Mouse (Mus musculus) c-Kit-positive CD71-negative TER-119-negative erythroid progenitor cells, embryonic 14.5 days (primary cell): ENCODE results near the gene Fam104a.
"Not testable (repeated sequence)": the region's sequence is repeated elsewhere in the genome, so short reads cannot be mapped to it uniquely, and the experiment has no call there.

Source experiments
- DNase-seq: peaks from one replicate; pipeline ENCODE4 v3.0.0-alpha.2; 2013; ENCODE audit warnings: low read depth

Gene Fam104a

DNA sequence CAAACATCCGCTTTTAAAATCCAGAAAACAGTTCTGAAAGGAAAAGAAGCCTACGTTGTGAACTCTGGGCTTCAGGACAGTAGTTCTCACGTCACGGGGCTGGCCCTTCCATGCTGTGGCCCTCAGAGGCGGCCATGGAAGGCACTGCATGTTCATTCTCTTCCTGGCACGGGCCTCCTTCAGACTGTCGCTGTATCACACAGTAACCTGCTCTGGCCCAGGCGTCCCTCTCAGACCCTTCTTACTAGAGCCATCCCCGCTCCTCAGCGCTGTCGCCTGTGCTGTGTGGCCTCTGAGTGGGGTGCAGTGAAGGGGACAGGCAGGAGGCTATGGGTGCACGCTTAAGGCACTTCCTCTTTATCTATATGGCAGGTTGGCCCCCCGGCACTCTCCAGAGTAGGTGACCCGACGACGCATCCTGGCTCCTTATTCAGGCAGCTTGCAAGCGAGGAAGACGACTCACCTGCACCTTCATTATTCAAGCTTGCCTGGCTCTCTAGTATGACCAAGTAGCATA, 22.1 kb downstream of the Fam104a start:
- DNase-seq = no peak

DNA sequence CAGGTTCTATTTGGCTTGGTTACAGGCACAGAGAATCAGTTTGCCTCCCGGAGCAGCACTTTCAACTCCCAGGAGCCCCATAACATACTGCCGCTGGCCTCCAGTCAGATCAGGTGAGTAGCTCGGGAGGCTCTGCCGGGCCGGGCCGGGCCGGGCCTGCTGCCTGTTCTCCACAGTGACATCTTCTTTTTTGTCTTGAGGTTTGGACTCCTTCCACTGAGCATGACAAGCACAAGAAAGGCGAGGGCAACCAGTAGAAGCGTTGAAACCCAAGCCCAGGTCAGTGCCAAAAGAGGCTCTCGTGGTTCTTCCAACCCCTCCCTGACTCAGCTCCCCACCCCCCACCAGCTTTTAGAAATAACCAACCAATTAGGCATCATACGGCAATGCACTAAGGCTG, 23.0 kb downstream of the Fam104a start:
- DNase-seq = no peak

DNA sequence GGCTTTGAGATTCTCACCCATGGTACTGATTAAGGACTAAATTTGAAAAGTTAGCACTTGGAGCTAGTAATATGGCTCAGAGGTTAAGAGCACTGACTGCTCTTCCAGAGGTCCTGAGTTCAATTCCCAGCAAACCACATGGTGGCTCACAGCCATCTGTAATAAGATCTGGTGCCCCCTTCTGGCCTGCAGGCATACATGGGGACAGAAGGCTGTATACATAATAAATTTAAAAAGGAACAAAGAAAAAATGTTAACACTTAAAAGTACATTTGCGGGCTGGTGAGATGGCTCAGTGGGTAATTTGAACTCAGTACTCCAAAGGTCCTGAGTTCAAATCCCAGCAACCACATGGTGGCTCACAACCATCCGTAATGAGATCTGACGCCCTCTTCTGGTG, 23.7 kb downstream of the Fam104a start:
- DNase-seq = not testable (repeated sequence)

DNA sequence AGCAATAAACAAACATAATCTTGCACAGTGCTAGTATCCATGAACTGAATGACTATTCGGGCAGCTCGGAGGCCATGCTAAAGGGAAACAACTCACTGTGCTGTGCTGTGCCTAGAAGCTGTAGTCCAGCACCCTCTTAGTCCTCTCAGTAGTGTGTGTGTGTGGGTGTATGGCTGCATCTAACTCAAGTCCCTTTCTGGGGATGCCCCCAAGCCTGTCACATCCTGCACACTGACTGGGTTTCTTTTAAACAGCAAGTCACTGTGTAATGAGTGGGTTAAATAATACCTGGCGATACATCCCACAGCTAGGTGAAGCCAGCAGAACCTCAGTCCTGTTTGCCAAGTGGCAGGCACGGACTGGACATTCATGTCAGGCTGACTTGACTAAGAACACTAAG, 25.2 kb downstream of the Fam104a start:
- no peak for DNase-seq

DNA sequence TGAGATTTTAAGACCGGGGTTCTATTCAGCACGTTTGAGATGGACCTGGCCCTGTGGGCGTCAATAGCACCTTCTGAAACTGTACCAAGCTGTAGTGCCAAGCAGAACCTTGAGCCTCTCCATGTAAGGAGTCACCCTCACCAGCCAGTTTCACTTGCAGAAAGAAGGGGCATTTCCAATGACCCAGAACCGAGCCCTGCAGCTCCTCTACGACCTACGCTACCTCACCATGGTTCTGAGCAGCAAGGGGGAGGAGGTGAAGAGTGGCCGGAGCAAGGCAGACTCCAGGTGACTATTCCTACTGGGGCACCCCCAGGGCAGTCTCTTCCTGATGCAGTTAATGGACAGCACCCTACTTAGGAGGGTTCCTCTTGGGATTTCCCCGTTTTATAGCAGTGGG, 25.6 kb downstream of the Fam104a start:
- DNase-seq = no peak

DNA sequence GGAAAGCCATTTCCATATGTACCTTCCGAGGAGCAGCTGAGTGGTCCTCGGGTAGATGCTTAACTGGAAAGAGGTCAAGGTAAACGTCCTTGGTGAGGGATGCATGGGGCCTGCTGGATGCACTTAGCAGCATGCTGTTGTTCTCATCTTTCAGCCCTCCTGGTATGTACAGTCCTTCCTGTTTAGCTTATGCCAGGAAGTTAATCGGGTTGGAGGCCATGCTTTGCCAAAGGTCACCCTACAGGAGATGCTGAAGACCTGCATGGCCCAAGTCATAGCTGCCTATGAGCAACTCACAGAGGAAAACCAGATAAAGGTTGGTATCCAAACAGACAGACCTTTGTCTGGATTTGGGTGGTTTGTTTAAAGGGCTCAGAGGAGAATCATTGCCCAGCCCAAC, 26.7 kb downstream of the Fam104a start:
- DNase-seq = no peak

DNA sequence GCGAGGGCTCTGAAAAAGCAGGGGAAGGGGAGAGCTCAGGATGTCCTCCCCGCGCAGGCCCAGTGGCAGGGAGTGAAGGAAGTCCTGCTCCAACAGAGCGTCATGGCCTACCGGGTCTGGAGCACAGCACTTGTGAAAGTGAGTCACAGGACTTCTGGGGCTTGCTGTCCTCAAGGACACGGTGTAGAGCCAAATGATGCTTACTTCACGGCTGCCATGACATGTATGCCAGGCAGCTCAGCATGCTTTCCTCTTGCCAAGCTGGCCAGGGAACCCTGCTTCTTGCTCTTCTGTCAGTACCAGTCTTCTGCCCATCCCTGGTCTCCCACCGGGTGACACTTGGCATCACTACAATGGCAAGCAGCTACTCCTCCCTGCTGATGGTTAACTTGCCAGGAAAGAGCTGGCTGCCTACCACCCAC, 27.4 kb downstream of the Fam104a start:
- no peak for DNase-seq

DNA sequence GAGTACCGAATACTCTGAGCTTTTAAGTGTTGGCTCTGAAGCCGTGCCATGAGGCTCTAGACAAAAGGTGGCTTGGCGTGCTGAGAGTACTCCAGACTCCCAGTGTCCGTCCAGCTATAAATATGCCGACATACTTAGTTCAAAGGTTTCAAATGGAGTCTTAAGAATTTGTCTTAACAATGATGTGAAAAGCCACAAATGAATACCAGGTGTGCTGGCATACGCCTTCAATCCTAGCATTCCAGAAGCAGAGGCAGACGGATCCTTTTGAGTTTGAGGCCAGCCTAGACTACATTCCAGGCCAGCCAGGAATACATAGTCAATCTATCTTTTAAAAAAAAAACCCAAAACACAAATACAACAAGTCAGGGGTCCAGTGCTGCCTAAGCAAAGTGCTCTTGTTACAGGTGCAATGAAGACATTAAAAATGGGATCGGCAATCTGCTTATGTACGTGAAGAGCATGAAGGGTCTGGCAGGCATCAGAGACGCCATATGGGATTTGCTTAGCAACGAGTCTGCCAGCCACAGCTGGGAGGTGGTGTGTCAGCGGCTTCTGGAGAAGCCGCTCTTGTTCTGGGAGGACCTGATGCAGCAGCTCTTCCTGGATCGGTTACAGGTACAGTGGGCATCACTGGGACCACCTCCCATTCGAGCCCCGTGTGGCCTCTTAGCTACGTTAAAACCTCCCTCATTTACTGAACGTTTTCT, 29.2 kb downstream of the Fam104a start:
- no peak for DNase-seq

DNA sequence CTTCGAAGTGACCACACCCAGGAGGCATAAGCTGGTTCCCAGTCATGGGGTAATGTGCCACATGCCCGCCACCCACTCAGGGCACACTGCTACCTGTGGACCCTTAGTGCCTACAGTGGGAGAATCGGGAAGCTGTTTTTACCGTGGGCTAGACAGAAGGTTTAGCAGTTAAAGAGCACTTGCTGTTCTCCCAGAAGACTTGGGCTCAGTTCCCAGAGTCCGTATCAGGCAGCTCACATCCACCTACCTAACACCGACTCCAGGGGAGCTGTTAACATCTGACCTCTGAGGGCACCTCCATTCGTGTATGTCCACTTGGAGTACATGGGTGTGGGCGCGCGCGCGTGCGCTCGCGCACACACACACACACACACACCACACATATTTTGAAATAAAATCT, 29.9 kb downstream of the Fam104a start:
- DNase-seq = no peak

DNA sequence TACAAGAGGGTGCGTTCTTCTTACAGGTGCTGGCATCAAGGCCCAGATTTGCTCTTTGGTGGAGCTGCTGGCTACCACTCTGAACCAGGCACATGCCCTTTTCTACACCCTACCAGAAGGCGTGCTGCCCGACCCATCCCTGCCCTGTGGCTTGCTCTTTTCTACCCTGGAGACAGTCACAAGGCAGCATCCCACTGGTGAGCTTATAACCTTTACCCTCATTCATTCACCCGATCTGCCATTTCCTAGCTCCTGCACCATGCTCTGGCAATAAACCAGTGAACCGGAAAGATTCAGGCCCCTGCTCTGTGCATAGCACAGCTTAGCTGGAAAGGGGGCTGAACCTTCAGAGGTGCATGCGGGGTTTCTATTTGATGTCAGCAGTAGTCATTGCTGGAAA, 31.4 kb downstream of the Fam104a start:
- DNase-seq = no peak

DNA sequence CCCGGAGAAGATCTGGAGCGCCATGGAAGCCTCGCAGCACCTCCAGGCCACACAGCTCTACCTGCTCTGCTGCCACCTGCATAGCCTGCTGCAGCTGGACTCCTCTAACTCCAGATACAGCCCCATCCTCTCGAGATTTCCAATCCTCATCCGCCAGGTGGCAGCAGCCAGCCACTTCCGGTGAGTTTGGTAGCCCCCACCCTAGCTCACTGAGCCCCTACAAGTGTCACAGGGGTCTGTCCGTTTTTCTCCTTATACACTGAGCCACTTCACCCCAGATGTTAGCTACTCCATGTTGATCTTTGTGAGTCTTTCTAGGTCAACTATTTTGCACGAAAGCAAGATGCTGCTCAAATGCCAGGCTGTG, 32.1 kb downstream of the Fam104a start:
- DNase-seq = no peak

DNA sequence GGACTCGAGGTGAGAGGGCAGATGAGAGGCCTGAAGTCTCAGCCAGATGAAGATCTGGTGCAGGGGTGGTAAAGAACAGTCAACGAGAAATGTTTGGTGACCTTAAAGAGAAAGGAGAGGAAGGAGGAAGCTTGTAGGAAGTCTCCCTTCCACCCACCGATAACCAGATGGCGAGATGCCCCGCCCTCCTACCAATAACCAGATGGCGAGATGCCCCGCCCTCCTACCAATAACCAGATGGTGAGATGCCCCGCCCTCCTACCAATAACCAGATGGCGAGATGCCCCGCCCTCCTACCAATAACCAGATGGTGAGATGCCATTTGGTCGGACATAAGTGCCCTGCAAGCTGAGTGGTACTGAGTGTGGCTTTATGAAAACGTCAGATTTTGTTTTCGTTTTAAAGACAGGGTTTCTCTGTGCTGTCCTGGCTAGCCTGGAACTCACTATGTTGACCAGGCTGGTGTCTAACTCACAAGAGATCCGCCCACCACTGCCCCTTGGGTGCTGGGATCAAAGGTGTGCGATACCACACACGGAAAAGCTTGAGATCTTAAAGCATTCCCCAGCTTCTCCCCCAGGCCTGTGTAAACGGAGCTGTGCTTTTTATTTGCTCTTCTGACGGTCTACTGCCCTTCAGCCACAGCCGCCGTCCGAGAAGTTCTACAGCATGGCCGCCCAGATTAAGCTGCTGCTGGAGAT, 32.6 kb downstream of the Fam104a start:
- no peak for DNase-seq

DNA sequence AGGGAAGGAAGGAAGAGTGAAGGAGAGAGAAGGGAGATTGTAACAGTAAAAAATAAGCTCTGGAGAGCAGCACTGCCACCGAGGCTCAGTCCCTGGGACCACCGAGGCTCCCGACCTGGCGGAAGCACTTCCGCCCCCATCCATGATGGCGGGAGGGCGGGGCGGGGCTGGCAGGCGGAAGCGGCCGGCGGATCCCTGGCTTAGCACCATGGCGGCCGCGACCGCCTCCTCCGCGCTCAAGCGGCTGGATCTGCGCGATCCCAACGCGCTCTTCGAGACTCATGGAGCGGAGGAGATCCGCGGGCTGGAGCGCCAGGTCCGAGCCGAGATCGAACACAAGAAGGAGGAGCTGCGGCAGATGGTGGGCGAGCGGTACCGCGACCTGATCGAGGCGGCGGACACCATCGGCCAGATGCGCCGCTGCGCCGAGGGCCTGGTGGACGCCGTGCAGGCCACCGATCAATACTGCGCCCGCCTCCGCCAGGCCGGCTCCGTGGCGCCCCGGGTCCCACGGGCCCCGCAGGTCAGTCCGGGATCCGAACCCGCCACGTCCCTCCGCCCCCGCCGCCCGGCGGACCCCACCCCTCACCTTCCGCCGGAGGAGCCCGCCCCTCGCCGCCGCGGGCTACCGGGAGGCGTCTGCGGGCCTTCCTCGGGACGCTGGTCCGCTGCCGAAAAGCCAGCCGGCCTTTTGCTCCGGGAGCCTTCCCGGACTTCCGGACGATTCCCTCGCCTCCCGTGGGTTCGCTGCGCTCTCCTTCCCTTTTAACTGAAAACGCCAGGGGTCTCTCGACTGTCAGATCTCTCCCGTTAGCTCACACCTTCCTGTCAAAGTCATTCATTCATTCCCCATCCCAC, 34.4 kb downstream of the Fam104a start, which contains the start of gene Slc39a11:
Gene Slc39a11, minus strand, starts transcription at position 727 of the 858 bp plus-strand sequence.
- DNase-seq = no peak

DNA sequence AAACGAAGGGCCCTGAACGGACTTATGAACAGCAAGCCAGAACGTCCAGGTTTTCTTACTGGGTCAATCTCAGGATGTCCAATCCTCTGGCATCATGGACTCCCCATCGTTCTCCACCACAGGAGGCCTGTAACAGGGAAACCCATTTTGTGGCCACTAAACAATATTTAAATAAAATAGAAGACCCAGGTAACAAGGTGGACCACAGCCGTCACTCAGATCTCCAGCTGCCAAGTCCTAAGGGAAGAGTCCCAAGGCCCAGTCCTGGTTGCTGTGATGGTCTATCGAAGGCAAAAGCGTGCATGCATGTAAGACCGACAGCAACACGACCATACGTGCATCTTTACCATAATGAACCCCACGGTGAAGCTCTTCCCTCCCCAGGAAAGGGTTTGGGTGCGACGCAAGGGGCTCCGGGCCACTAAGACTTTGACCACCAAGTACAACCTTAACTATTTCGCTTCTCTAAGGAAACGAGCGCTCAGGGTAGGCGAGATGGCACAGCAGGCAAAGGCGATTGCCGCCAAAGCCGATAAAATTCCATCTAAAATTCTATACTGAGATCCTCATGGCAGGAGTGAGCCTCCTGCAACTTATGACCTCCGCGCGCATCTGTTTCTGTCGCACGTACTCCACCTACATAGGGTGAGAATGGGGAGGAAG, 35.1 kb downstream of the Fam104a start, which contains the start of gene Cog1:
Gene Cog1, plus strand, starts transcription at position 480 of the 663 bp plus-strand sequence.
- DNase-seq = no peak

DNA sequence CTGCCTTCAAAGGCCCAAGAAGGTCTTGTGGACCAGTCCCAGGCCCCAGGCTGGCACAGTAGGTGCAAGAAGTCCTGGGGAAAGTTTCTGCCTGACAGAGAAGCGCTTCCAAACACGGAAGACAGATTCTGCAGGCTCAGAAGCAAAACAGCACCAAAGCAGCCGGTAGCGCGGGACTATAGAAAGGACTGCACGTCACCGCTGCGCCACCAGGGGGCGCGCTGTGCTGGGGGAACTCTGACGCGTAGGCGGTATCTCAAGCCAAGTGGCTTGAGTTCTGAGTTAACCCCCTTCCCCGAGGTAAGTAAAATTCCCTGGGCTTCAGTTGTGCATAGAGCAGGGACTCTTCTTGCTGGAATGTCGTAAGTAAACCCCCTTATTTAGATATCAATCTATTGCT, 35.8 kb downstream of the Fam104a start:
- peak; percentile 70 for DNase-seq

DNA sequence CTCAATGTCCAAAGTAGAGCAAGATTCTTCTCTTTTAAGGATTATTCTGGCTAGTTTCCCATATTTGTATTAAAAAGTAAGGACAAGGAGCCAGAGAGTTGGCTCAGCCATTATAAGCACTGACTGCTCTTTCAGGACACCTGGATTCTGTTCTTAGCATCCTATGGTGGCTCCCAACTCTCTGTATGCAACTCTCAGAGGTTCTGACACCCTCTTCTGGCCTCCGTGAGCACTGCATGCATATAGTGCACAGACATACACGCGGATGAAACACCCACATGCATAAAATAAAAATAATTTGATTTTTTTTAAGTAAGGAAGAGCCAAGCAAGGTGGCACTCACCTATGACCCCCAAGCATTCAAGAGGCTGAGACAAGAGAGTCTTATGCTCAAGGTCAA, 38.8 kb downstream of the Fam104a start:
- DNase-seq = no peak

DNA sequence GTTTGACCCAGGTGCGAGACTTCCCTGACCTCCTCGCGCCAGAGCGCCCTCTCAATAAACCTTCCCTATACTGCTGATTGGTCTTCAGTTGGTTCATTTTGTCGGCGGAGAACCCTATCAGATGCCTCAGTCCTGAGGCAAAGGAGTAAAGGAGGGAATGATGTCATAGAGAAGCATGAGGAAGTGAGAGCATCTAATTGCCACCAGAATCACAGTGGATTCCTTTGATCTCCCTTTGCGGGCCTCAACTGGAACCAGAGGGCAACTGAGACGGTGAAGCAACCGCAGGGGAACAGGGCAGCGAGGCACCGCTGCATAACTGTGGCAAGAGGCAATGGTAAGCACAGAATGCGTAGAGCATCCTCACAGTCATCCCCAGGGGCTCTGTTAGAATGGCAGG, 45.3 kb downstream of the Fam104a start:
- no peak for DNase-seq

DNA sequence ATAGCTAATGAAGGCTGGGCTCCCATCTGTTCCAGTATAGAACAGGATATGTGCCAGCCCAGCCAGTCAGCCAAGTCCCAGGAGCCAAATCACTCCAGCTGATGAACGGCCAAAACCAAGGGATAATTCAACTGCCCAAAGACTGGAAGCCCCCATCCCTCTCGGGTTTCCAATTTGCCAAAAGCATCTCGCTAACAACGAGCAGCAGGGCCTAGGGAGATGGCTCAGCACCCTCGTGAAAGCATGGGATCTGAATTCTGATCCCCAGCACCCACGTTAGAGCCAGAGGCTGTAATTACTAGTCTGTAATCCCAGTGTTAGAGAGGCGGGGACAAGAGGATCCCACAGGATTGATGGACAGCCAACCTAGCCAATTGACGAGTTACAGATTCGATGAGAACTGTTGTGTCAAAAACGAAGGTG, 49.2 kb downstream of the Fam104a start:
- no peak for DNase-seq

DNA sequence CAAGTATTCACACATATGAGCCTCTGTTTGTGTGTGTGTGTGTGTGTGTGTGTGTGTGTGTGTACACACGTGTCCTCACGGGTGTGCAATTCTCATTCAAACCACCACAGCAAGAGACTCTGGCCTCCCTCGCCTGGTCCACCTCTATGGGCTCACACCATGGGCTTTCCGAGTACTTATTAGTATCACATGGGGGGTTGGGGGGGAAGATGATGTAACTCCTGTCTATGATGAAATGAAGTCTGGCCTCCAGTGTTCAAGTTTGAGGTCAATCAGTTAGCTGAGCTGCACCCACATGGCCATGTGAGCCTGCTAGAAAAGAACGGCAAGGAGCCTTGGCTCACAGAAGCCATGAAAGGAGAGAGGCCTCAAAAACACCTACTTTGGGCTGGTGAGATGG, 50.6 kb downstream of the Fam104a start:
- DNase-seq = no peak

DNA sequence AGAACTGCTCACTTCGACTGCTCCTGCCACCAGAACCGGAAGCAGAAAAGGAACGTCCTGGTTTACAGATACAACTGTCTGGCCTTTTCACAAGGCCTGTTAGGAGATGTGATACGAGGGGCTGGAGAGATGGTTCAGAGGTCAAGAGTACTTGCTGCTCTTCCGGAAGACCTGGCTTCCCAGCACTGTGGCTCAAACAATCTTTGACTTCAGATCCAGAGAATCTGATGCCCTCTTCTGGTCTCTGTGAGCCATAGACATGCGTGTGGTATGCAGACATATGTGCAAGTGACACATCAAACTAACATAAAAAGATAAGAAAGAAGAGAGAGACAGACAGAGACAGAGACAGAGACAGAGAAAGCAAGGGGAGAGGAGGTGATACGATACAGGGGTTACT, 51.7 kb downstream of the Fam104a start:
- DNase-seq = no peak

DNA sequence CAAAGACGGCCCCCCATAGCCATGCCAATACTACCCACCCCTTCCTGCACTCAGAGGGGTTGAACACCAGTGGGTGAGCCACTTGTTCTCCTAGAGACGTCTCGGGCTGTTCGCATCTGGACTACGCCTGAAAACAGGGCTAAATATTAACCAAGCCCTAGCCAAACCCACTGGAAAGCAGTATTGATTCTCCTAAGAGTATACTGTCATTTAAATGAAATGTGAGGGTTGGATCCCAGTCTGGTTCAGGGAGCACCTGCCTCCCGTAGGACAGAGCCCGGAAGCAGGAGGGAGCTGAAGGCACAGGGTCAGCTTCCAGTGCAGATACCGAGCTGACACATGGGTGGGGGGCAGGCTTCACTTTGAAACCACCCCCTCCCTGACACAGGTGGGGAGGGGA, 52.1 kb downstream of the Fam104a start:
- DNase-seq = no peak

DNA sequence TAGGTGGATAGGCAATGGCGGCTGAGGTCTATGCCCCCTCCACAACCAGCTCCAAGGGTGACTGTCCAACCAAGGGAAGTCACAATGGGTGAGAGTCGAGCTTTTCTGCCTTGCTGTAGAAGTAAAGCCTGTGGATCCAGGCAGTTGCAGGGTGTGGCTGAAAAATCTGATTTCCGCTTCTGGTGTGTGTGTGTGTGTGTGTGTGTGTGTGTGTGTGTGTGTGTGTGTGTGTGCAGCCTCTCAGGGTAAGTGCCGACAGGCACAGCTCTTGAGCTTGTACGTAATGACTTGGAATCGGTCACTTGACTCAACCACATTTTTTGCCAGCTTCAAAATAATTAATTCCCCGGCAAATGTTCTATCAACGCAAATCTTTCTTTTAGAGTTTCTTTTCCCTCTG, 52.7 kb downstream of the Fam104a start:
- no peak for DNase-seq
